Mouse (Mus musculus) bone marrow macrophage, adult 2 months (primary cell): Measurements from ENCODE around the gene Ablim1.

Experiments
- CTCF ChIP-seq: IDR thresholded peaks from 2 replicates; pipeline ENCODE4 v1.5.1; 2012; ENCODE audit warnings: low read depth, mild to moderate bottlenecking, low read length, moderate library complexity
- POLR2A ChIP-seq: IDR thresholded peaks from 2 replicates; pipeline ENCODE4 v1.6.1; 2012; ENCODE audit warnings: mild to moderate bottlenecking, low read depth, low read length, borderline replicate concordance

GRCm38 (mm10) chr19:57026501-57026900, 288.2 kb downstream of the Ablim1 start:
- no peak for TF ChIP-seq CTCF
- no peak for TF ChIP-seq POLR2A
